14 mouse cellular contexts compared by ENCODE assay signal in genomic region chr11:54849961-54850758, GRCm38 (mm10). TPM values are rescaled to one million over a fixed set of nuclear protein-coding genes. Genes with fewer than 3 reads are reported as not detected.
A peak's percentile ranks its signal among the peaks of the same experiment; 100 is the strongest.
DNase-seq lines count a peak whose midpoint lies in the region; TF ChIP-seq lines count a peak whose summit lies in the region.
"Had no signal": no experiment of that assay in that cellular context is flagged by ENCODE, and none has a peak within 500 bp of the region (broad histone marks: within the 10 kb centered on the region; RNA-seq: fewer than 3 reads in every experiment).

No protein-coding gene starts in this region.

- H3K27me3 ChIP-seq in heart, embryonic 10.5 days (ENCODE audit: insufficient read depth, poor library complexity, severe bottlenecking): no peaks in the 10 kb centered on the region
- H3K27me3 ChIP-seq in spleen, adult 2 months (ENCODE audit: control insufficient read depth, insufficient read depth, low read length): no peaks in the 10 kb centered on the region
- H3K27me3 ChIP-seq in myocyte (ENCODE audit: control insufficient read depth, insufficient read depth, insufficient read length): no peaks in the 10 kb centered on the region
- H3K27me3 ChIP-seq: liver, embryonic 13.5 days; neural tube, embryonic 15.5 days had no signal

- no peaks in the 10 kb centered on the region for H3K36me3 ChIP-seq in heart, embryonic 10.5 days
- no peaks in the 10 kb centered on the region for H3K36me3 ChIP-seq in spleen, adult 2 months (ENCODE audit: control insufficient read depth, insufficient read depth, low read length)
- H3K36me3 ChIP-seq in myocyte (ENCODE audit: control insufficient read depth, insufficient read depth): no peaks in the 10 kb centered on the region
- H3K36me3 ChIP-seq: liver, embryonic 13.5 days; neural tube, embryonic 15.5 days had no signal

- no peak for TF ChIP-seq POLR2A in spleen, adult 2 months (IDR thresholded peaks at IDR 0.05; ENCODE audit: low read depth, low read length)
- no peak for TF ChIP-seq POLR2A in myocyte (IDR thresholded peaks at IDR 0.05; ENCODE audit: insufficient read length, low read depth)

- H3K9me3 ChIP-seq in heart, embryonic 10.5 days: no peaks in the 10 kb centered on the region
- H3K9me3 ChIP-seq: liver, embryonic 13.5 days; neural tube, embryonic 15.5 days had no signal

- DNase-seq in heart, embryonic 10.5 days (ENCODE audit: low spot score): no peak
- DNase-seq in heart, adult 9 months (ENCODE audit: low spot score in 2 of 2): no peak
- peak in 1 of 2 experiments; percentile 31 for DNase-seq in spleen, adult 2 months (ENCODE audit: low read depth in 1 of 2, low spot score in 2 of 2)
- no peak for DNase-seq in spleen, postnatal 14 days (ENCODE audit: low spot score in 2 of 2)
- peak; percentile 59 for DNase-seq in thymus, postnatal 4 days
- no peak for DNase-seq in layer of hippocampus, postnatal 10 days (ENCODE audit: low spot score in 2 of 2)
- DNase-seq in adrenal gland, adult (ENCODE audit: inconsistent age in 2 of 2, low spot score in 1 of 2): no peak
- DNase-seq: cerebellum, adult 18-20 months; kidney, postnatal 10 days; liver, embryonic 13.5 days; retina, postnatal 1 day had no signal

- 55% methylated on average over 10 of the region's 10 CpGs for WGBS in heart, embryonic 10.5 days
- 17% methylated on average over 10 of the region's 10 CpGs for WGBS in spleen, adult 2 months

- no peak overlapping the region for H3K4me2 ChIP-seq in myocyte (ENCODE audit: low read depth)
- H3K4me2 ChIP-seq: liver, embryonic 13.5 days; neural tube, embryonic 15.5 days had no signal

- TF ChIP-seq CTCF in spleen, adult 2 months (IDR thresholded peaks at IDR 0.05; ENCODE audit: extremely low read depth, insufficient read depth, insufficient read length, insufficient replicate concordance): no peak

- H3K4me1 ChIP-seq in heart, embryonic 10.5 days: peaks cover 23% of the 10 kb centered on the region
- peaks cover 9% of the 10 kb centered on the region; the same call in 1 of the 2 replicates for H3K4me1 ChIP-seq in spleen, adult 2 months (ENCODE audit: control insufficient read depth, insufficient read depth, insufficient read length)

- H3ac ChIP-seq in myocyte (ENCODE audit: control insufficient read depth, insufficient read length): no peak overlapping the region

- H3K79me2 ChIP-seq in myocyte (ENCODE audit: control insufficient read depth, insufficient read depth): no peaks in the 10 kb centered on the region

- peak overlapping the region; percentile 47 for H3K27ac ChIP-seq in heart, embryonic 10.5 days
- peak overlapping the region; percentile 47 for H3K27ac ChIP-seq in spleen, adult 2 months (ENCODE audit: insufficient read depth, low read length)
- H3K27ac ChIP-seq: liver, embryonic 13.5 days; neural tube, embryonic 15.5 days had no signal

- no peak overlapping the region for H3K4me3 ChIP-seq in heart, embryonic 10.5 days
- no peak overlapping the region for H3K4me3 ChIP-seq in spleen, adult 2 months (ENCODE audit: extremely low read depth, insufficient read depth, insufficient read length)
- H3K4me3 ChIP-seq in myocyte: no peak overlapping the region
- H3K4me3 ChIP-seq: liver, embryonic 13.5 days; neural tube, embryonic 15.5 days had no signal

TF ChIP-seq in myocyte, 11 proteins besides CTCF, POLR2A, EP300 and RAD21:
- TF ChIP-seq USF1 (IDR thresholded peaks at IDR 0.05; ENCODE audit: low read depth) (peak; percentile 48), REST (IDR thresholded peaks at IDR 0.05; ENCODE audit: insufficient read depth, insufficient read length) (no peak)

RNA-seq across cellular contexts. Expression of gene Lyrm7, which starts 10.6 kb away (rescaled TPM):
- polyA plus RNA-seq in heart, embryonic 10.5 days (2016; fragmentation: Nextera tagmentation; extraction: Ambion mirVana): 11.8 and 17.9 TPM in 2 replicates
- 0.42 and 0.48 TPM in 2 replicates for polyA plus RNA-seq in spleen, adult 2 months (2012; rRNA removed)
- polyA plus RNA-seq in myocyte (2012; fragmentation: generic; extraction: Trizol): 2.2 TPM
- total RNA-seq in layer of hippocampus, postnatal 10 days (2021): 10 to 100 TPM; 21.2 to 24.5 TPM

RNA-seq across cellular contexts. Expression of gene Hint1, which starts 16.0 kb away (rescaled TPM):
- 602 and 622 TPM in 2 replicates for polyA plus RNA-seq in heart, embryonic 10.5 days (2016; fragmentation: Nextera tagmentation; extraction: Ambion mirVana)
- polyA plus RNA-seq in spleen, adult 2 months (2012; rRNA removed): 164 and 168 TPM in 2 replicates
- polyA plus RNA-seq in myocyte (2012; fragmentation: generic; extraction: Trizol): 860 TPM
- total RNA-seq in layer of hippocampus, postnatal 10 days (2021): 100 to 1,000 TPM; 341 to 384 TPM

RNA-seq across cellular contexts. Expression of gene Gpx3, which starts 52.1 kb away (rescaled TPM):
- polyA plus RNA-seq in heart, embryonic 10.5 days (2016; fragmentation: Nextera tagmentation; extraction: Ambion mirVana): 1,153 and 1,643 TPM in 2 replicates
- polyA plus RNA-seq in spleen, adult 2 months (2012; rRNA removed): 62.8 and 70.0 TPM in 2 replicates
- 9.4 TPM for polyA plus RNA-seq in myocyte (2012; fragmentation: generic; extraction: Trizol)
- total RNA-seq in layer of hippocampus, postnatal 10 days (2021): 1 to 10 TPM; 7.0 to 7.1 TPM
- total RNA-seq: hematopoietic stem cell, adult 5-6 weeks had no signal

Comparison
In these comparisons a context has a peak if more than half of its experiments do, and no peak if none do; other contexts are left out.
1. RNA of gene Gpx3, which starts 52.1 kb away (polyA plus RNA-seq): 1,153 to 1,643 TPM in heart, embryonic 10.5 days; 62.8 to 70.0 TPM in spleen, adult 2 months and 9.4 TPM in myocyte (single experiment); every median in the first group is over 10 times any median in the second.